Mouse (Mus musculus) midbrain, embryonic 16.5 days (tissue): ENCODE measurements around the gene Mta1. TPM values are rescaled to one million over a fixed set of nuclear protein-coding genes. Genes with fewer than 3 reads are reported as not detected.
A peak's percentile ranks its signal among the peaks of the same experiment; 100 is the strongest.

ENCODE experiments used
- ATAC-seq: fragments of 200-750 bp; cut with Nextera tagmentation; 2 replicates; pipeline ENCODE4 v1.8.0; 2017; ENCODE audit warnings: moderate TSS enrichment
- H3K27ac ChIP-seq: fragments of 300-500 bp; sonication (generic); 2 replicates; pipeline ENCODE4 v1.5.1; 2014; ENCODE audit warnings: mild to moderate bottlenecking, low read length, mixed read lengths
- H3K27me3 ChIP-seq: fragments of 300-500 bp; sonication (generic); 2 replicates; pipeline ENCODE4 v1.6.1; 2014; ENCODE audit warnings: low read depth, low read length, mixed read lengths; ENCODE audit not compliant: control insufficient read depth, insufficient read depth
- H3K36me3 ChIP-seq: fragments of 300-500 bp; sonication (generic); 2 replicates; pipeline ENCODE4 v1.6.1; 2014; ENCODE audit warnings: mild to moderate bottlenecking, low read length, moderate library complexity, mixed read lengths; ENCODE audit not compliant: control insufficient read depth, insufficient read depth
- H3K4me1 ChIP-seq: fragments of 300-500 bp; sonication (generic); 2 replicates; pipeline ENCODE4 v1.6.1; 2014; ENCODE audit warnings: mild to moderate bottlenecking, low read length, mixed read lengths; ENCODE audit not compliant: control insufficient read depth, insufficient read depth
- H3K4me2 ChIP-seq: fragments of 300-500 bp; sonication (generic); 2 replicates; pipeline ENCODE4 v1.6.1; 2014; ENCODE audit warnings: mild to moderate bottlenecking, low read length, mixed read lengths
- H3K4me3 ChIP-seq: fragments of 300-500 bp; sonication (generic); 2 replicates; pipeline ENCODE4 v1.5.1; 2014; ENCODE audit warnings: low read depth, mild to moderate bottlenecking, low read length, moderate library complexity, mixed read lengths
- H3K9ac ChIP-seq: fragments of 300-500 bp; sonication (generic); 2 replicates; pipeline ENCODE4 v1.6.1; 2014; ENCODE audit warnings: low read depth, low read length, mixed read lengths
- H3K9me3 ChIP-seq: fragments of 300-500 bp; sonication (generic); replicated peaks from 2 replicates; pipeline ENCODE4 v1.6.1; 2014; ENCODE audit warnings: mild to moderate bottlenecking, low read length, mixed read lengths; ENCODE audit not compliant: control insufficient read depth, poor library complexity, severe bottlenecking
- WGBS: fragments of 180-500 bp; shearing (Covaris S2); extraction: QIAGEN DNeasy Blood & Tissue Kit; methylation state at CpG from one replicate; pipeline ENCODE4 v1.1.7; 2014; 5-methylcytosine and 5-hydroxymethylcytosine counted together
- polyA plus RNA-seq: library from polyadenylated mRNA; unstranded; fragments of >200 nt; fragmentation: Nextera tagmentation; extraction: Ambion mirVana; gene quantifications from 2 replicates; pipeline ENCODE4 v1.2.1, GENCODE M21; 2015

The Mta1 gene
- polyA plus RNA-seq, 1 experiment from 2014 or later: 14.4 TPM

DNA sequence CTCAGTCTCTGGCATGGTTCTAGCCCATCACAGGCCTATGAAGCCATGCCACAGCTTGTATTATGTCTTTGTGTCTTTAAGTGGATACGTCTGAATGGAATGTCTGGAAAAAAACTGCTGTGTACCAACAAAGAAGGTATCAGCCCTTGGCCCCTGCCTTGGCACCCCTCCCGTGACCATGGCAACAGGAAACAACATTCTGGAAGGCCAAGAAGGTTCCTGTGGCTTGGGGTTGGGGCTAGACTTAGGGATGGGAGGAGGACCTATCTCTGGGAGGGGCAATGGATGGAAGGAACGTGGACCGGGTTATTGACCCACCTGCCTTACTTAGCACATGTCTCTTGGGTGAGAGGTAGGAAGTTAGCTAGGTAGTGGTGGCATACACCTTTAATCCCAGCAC is 51.3 kb downstream of the Mta1 start:
- no peaks in the 10 kb centered on the region for H3K9me3 ChIP-seq
- H3K36me3 ChIP-seq: peaks cover 3% of the 10 kb centered on the region; the same call in 1 of the 2 replicates
- WGBS: 57% methylated on average over 4 of the region's 4 CpGs
- no peak overlapping the region for H3K9ac ChIP-seq
- H3K27me3 ChIP-seq: peaks cover 8% of the 10 kb centered on the region
- H3K4me2 ChIP-seq: no peak overlapping the region
- no peak overlapping the region for H3K4me3 ChIP-seq
- peaks cover 6% of the 10 kb centered on the region for H3K4me1 ChIP-seq
- H3K27ac ChIP-seq: no peak overlapping the region
- ATAC-seq: no peak

- Histone ChIP-seq H3K4me1 (peaks cover 8% of the 10 kb centered on the region), H3K9me3 (no peaks in the 10 kb centered on the region), H3K27ac (no peak overlapping the region), H3K36me3 (no peaks in the 10 kb centered on the region; the same call in 1 of the 2 replicates), H3K27me3 (peaks cover 8% of the 10 kb centered on the region), H3K4me2 (no peak overlapping the region), H3K4me3 (no peak overlapping the region), H3K9ac (no peak overlapping the region)
- WGBS: 79% methylated on average over 3 of the region's 3 CpGs
- no peak for ATAC-seq
These were observed 51.8 kb downstream of the Mta1 start for GRCm38 (mm10) chr12:113149896-113150295.

- WGBS: 82% methylated on average over 4 of the region's 4 CpGs
- no peak for ATAC-seq
These were observed 52.5 kb downstream of the Mta1 start for GRCm38 (mm10) chr12:113150591-113150990.

GRCm38 (mm10) chr12:113151046-113151445 is 53.0 kb downstream of the Mta1 start:
- ATAC-seq: no peak
- H3K9me3 ChIP-seq: no peaks in the 10 kb centered on the region
- no peak overlapping the region for H3K27ac ChIP-seq
- peaks cover 10% of the 10 kb centered on the region for H3K4me1 ChIP-seq
- H3K9ac ChIP-seq: no peak overlapping the region
- no peak overlapping the region for H3K4me2 ChIP-seq
- peaks cover 8% of the 10 kb centered on the region for H3K27me3 ChIP-seq
- H3K4me3 ChIP-seq: no peak overlapping the region
- H3K36me3 ChIP-seq: no peaks in the 10 kb centered on the region
- WGBS: 80% methylated on average over 8 of the region's 8 CpGs

More at GRCm38 (mm10) chr12:113150591-113150990, 52.5 kb downstream of the Mta1 start:
- Histone ChIP-seq H3K27ac (no peak overlapping the region), H3K4me1 (peaks cover 10% of the 10 kb centered on the region), H3K4me3 (no peak overlapping the region), H3K9me3 (no peaks in the 10 kb centered on the region), H3K36me3 (no peaks in the 10 kb centered on the region), H3K27me3 (peaks cover 8% of the 10 kb centered on the region), H3K9ac (no peak overlapping the region), H3K4me2 (no peak overlapping the region)

DNA sequence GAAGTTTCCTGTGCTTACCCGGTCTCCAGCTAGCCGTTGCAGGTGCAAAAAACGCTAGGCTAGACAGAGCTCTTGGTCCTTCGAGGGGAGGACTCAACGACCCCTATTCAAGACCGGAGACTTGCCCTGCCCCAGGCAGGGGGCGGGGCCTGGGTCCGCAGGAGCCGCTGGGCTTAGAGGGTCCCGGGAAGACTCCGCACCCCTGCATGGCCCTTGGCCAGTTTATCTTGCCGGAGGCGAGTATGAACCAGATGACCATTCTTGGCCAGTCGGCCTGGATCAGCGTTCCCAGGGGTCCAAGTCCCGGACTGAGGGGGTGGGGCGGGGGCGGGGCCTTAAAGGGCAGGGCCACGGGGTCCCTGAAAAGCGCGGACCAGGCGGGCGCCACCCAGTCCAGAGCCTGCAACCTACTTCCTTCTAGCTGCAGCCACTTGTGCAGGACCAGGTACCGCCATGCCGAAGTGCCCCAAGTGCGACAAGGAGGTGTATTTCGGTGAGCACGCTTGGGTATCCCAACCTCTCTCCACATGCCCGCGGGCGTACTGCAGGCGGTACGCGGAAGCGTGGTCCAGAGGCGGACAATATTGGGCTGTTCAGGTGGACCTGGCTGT is 53.7 kb downstream of the Mta1 start:
- H3K36me3 ChIP-seq: no peaks in the 10 kb centered on the region
- peak overlapping the region; percentile 28 for H3K4me3 ChIP-seq
- H3K9ac ChIP-seq: 0 out of 2 replicates have a peak overlapping the region, but pooled peaks have one; percentile 25
- peaks cover 8% of the 10 kb centered on the region for H3K27me3 ChIP-seq
- H3K4me2 ChIP-seq: peak overlapping the region; percentile 58
- ATAC-seq: no peak
- no peaks in the 10 kb centered on the region for H3K9me3 ChIP-seq
- WGBS: 2% methylated on average over 36 of the region's 36 CpGs
- no peak overlapping the region for H3K27ac ChIP-seq
- H3K4me1 ChIP-seq: peaks cover 13% of the 10 kb centered on the region

- 0 out of 2 replicates have a peak overlapping the region, but pooled peaks have one; percentile 25 for H3K9ac ChIP-seq
- H3K4me2 ChIP-seq: peak overlapping the region; percentile 58
- 34% methylated on average over 19 of the region's 19 CpGs for whole genome bisulfite sequencing
- H3K27ac ChIP-seq: no peak overlapping the region
- no peaks in the 10 kb centered on the region for H3K36me3 ChIP-seq
- peaks cover 18% of the 10 kb centered on the region for H3K4me1 ChIP-seq
- no peak for ATAC-seq
- H3K4me3 ChIP-seq: peak overlapping the region; percentile 28
- H3K9me3 ChIP-seq: no peaks in the 10 kb centered on the region
- H3K27me3 ChIP-seq: peaks cover 8% of the 10 kb centered on the region
These were observed 54.2 kb downstream of the Mta1 start for GRCm38 (mm10) chr12:113152272-113152661.

DNA sequence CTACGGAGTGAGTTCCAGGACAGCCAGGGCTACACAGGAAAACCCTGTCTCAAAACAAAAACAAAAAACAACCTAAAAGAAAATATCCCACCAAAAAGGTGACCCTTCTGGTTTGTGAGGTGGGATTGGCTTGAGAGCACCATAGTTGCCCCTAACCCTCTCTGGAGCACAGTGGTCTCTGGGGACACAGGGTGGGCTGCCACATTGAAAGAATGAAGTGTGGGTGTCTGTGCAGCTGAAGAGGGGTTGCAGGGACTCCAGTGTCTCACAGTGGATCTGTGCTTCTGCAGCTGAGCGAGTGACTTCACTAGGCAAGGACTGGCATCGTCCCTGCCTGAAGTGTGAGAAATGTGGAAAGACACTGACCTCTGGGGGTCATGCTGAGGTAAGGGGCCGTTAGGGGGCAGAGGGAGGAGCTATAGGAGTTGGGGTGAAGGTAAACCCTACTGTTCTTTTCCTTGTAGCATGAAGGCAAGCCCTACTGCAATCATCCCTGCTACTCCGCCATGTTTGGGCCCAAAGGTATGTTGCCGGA is 55.0 kb downstream of the Mta1 start:
- Histone ChIP-seq H3K9ac (no peak overlapping the region), H3K36me3 (no peaks in the 10 kb centered on the region), H3K27ac (no peak overlapping the region), H3K4me2 (no peak overlapping the region), H3K4me1 (peaks cover 19% of the 10 kb centered on the region), H3K27me3 (peaks cover 8% of the 10 kb centered on the region), H3K4me3 (no peak overlapping the region), H3K9me3 (no peaks in the 10 kb centered on the region)
- 81% methylated on average over 6 of the region's 6 CpGs for WGBS
- no peak for ATAC-seq

- Histone ChIP-seq H3K36me3 (no peaks in the 10 kb centered on the region), H3K27me3 (peaks cover 8% of the 10 kb centered on the region), H3K9ac (no peak overlapping the region), H3K27ac (no peak overlapping the region), H3K9me3 (no peaks in the 10 kb centered on the region), H3K4me2 (no peak overlapping the region), H3K4me1 (peaks cover 19% of the 10 kb centered on the region), H3K4me3 (no peak overlapping the region)
- no peak for ATAC-seq
- WGBS: 96% methylated on average over 7 of the region's 7 CpGs
These were observed 55.9 kb downstream of the Mta1 start for GRCm38 (mm10) chr12:113153971-113154370.

- no peak overlapping the region for H3K27ac ChIP-seq
- ATAC-seq: no peak
- 82% methylated on average over 6 of the region's 6 CpGs for WGBS
These were observed 56.6 kb downstream of the Mta1 start for GRCm38 (mm10) chr12:113154747-113155075.

More at GRCm38 (mm10) chr12:113154747-113155075, 56.6 kb downstream of the Mta1 start:
- peak overlapping the region; percentile 73 for H3K4me2 ChIP-seq
- H3K4me1 ChIP-seq: peaks cover 19% of the 10 kb centered on the region
- peaks cover 8% of the 10 kb centered on the region for H3K27me3 ChIP-seq
- H3K9me3 ChIP-seq: no peaks in the 10 kb centered on the region
- no peaks in the 10 kb centered on the region for H3K36me3 ChIP-seq
- peak overlapping the region; percentile 63; the same call in 1 of the 2 replicates for H3K4me3 ChIP-seq
- H3K9ac ChIP-seq: peak overlapping the region; percentile 62
